Mouse (Mus musculus) intestine, embryonic 15.5 days (tissue): ENCODE data around the gene Rad50. TPM values are rescaled to one million over a fixed set of nuclear protein-coding genes. Genes with fewer than 3 reads are reported as not detected.

Experiments
- ATAC-seq: fragments of 200-750 bp; cut with Nextera tagmentation; 2 replicates; pipeline ENCODE4 v1.8.0; 2017; ENCODE audit warnings: moderate TSS enrichment, moderate library complexity
- H3K27ac ChIP-seq: fragments of 300-500 bp; sonication (generic); 2 replicates; pipeline ENCODE4 v1.5.1; 2015; ENCODE audit warnings: mild to moderate bottlenecking, inconsistent platforms
- H3K27me3 ChIP-seq: fragments of 300-500 bp; sonication (generic); replicated peaks from 2 replicates; pipeline ENCODE4 v1.6.1; 2015; ENCODE audit warnings: inconsistent platforms
- H3K36me3 ChIP-seq: fragments of 300-500 bp; sonication (generic); 2 replicates; pipeline ENCODE4 v1.6.1; 2015; ENCODE audit warnings: inconsistent platforms
- H3K4me1 ChIP-seq: fragments of 300-500 bp; sonication (generic); replicated peaks from 2 replicates; pipeline ENCODE4 v1.6.1; 2015; ENCODE audit warnings: inconsistent platforms
- H3K4me2 ChIP-seq: fragments of 300-500 bp; sonication (generic); replicated peaks from 2 replicates; pipeline ENCODE4 v1.6.1; 2015; ENCODE audit warnings: mild to moderate bottlenecking, inconsistent platforms
- H3K4me3 ChIP-seq: fragments of 300-500 bp; sonication (generic); replicated peaks from 2 replicates; pipeline ENCODE4 v1.5.1; 2015; ENCODE audit warnings: inconsistent platforms
- H3K9ac ChIP-seq: fragments of 300-500 bp; sonication (generic); 2 replicates; pipeline ENCODE4 v1.6.1; 2015; ENCODE audit warnings: inconsistent platforms
- H3K9me3 ChIP-seq: fragments of 300-500 bp; sonication (generic); 2 replicates; pipeline ENCODE4 v1.6.1; 2016; ENCODE audit warnings: inconsistent platforms
- WGBS: fragments of 180-500 bp; shearing (Covaris S2); methylation state at CpG from one replicate; pipeline ENCODE4 v1.1.7; 2015; 5-methylcytosine and 5-hydroxymethylcytosine counted together
- polyA plus RNA-seq: library from polyadenylated mRNA; unstranded; fragments of >200 nt; fragmentation: Nextera tagmentation; extraction: Ambion mirVana; gene quantifications from 2 replicates; pipeline ENCODE4 v1.2.1, GENCODE M21; 2015

Gene Rad50
- polyA plus RNA-seq, 1 experiment from 2014 or later = 35.4 TPM

DNA sequence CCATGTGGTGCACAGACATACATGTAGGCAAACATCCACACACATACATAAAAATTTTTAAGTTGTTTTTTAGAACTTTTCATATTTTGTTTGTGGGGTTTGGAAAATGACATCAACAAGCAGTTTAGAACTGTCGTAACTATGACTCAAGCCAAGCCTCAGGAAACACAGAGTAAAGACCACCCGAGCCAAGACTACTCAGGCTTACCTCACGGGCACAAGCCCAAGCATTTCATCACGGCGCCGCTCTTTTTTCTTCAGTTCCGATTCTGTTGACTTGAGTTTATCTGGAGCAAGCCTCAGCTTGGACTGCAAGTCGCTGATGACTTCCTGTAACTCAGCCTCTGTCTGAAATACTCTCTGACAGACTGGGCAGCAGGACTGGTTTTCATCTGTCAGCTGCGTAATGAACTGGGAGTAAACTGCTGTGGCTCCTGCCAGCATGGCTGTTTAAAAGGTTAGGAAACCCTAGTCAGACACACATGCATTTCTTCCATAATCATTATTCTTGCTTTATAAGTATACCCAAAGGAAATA, 24.1 kb downstream of the Rad50 start:
- no peak overlapping the region for H3K27ac ChIP-seq
- H3K27me3 ChIP-seq = no peaks in the 10 kb centered on the region
- H3K4me3 ChIP-seq = no peak overlapping the region
- no peaks in the 10 kb centered on the region for H3K4me1 ChIP-seq
- H3K4me2 ChIP-seq = no peak overlapping the region
- H3K9ac ChIP-seq = no peak overlapping the region
- 81% methylated on average over 9 of the region's 9 CpGs for WGBS
- no peaks in the 10 kb centered on the region for H3K9me3 ChIP-seq
- 0 out of 2 replicates have a peak, but pooled peaks cover 7% of the 10 kb centered on the region for H3K36me3 ChIP-seq
- no peak for ATAC-seq

DNA sequence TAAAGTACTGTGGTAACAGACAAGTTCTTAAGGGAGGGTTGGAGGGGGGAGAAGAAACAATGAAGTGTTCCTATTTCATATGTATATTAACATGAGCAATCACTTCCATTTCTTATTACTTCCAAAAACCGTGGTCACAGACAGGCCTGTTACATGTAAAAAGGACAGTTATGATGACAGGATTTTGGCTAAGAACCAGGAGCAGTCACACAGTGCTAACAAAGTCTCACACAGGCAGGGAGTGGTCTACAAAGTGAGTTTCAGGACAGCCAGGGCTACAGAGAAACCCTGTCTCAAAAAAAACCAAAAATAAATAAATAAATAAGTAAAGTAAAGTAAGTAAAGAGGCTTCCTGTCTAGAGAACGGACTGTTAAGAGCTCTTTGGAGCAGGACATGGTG, 24.9 kb downstream of the Rad50 start:
- WGBS = 65% methylated on average over 2 of the region's 2 CpGs
- Histone ChIP-seq H3K27me3 (no peaks in the 10 kb centered on the region), H3K4me2 (no peak overlapping the region), H3K4me3 (no peak overlapping the region), H3K9ac (no peak overlapping the region), H3K27ac (no peak overlapping the region), H3K4me1 (no peaks in the 10 kb centered on the region), H3K36me3 (0 out of 2 replicates have a peak, but pooled peaks cover 7% of the 10 kb centered on the region), H3K9me3 (no peaks in the 10 kb centered on the region)
- ATAC-seq = no peak

DNA sequence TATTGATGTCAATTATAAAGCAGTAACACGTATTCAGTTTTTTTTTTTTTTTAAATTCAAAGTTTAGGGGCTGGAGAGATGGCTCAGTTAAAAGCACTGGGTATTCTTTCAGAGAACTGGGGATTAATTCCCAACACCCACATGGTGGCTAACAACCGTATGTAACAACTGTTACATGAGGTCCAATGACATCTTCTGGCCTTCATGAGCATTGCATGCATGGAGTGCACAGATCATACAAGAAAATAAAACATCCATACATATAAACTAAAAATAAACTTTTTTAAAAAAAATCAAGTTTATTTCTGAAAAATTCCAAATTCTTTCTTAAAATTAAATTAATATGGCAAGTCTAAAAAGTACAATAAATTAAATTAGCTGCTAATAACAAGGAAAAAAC, 25.4 kb downstream of the Rad50 start:
- H3K4me3 ChIP-seq = no peak overlapping the region

DNA sequence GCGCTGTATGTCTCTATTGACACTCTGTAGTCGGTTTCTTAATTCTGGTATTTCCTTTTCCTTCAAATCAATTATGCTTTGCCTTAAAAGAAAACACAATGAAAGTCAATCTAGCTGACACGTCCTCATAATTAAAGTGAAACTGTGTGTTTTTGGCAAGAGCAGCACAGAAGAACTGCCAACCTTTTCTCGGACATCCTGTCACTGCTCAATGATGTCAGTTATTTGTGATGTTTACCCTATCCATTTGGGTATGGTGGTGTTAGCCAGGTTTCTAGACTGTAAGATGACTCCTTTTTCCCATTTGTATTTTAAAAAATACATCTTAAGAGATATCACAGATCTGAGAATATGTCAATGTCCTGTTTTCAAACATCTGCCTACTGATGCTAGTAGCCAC, 27.0 kb downstream of the Rad50 start:
- no peak overlapping the region for H3K9ac ChIP-seq
- 83% methylated on average over 4 of the region's 4 CpGs for WGBS
- no peaks in the 10 kb centered on the region for H3K4me1 ChIP-seq
- H3K4me3 ChIP-seq = no peak overlapping the region
- no peak overlapping the region for H3K4me2 ChIP-seq
- ATAC-seq = no peak
- H3K27me3 ChIP-seq = no peaks in the 10 kb centered on the region
- no peak overlapping the region for H3K27ac ChIP-seq
- 0 out of 2 replicates have a peak, but pooled peaks cover 17% of the 10 kb centered on the region for H3K36me3 ChIP-seq
- H3K9me3 ChIP-seq = no peaks in the 10 kb centered on the region

More for the DNA sequence above, 25.4 kb downstream of the Rad50 start:
- 95% methylated on average over 2 of the region's 2 CpGs for WGBS
- H3K27me3 ChIP-seq = no peaks in the 10 kb centered on the region
- no peaks in the 10 kb centered on the region for H3K4me1 ChIP-seq
- H3K4me2 ChIP-seq = no peak overlapping the region
- H3K36me3 ChIP-seq = 0 out of 2 replicates have a peak, but pooled peaks cover 9% of the 10 kb centered on the region
- H3K9ac ChIP-seq = no peak overlapping the region
- no peak for ATAC-seq
- no peak overlapping the region for H3K27ac ChIP-seq
- no peaks in the 10 kb centered on the region for H3K9me3 ChIP-seq

DNA sequence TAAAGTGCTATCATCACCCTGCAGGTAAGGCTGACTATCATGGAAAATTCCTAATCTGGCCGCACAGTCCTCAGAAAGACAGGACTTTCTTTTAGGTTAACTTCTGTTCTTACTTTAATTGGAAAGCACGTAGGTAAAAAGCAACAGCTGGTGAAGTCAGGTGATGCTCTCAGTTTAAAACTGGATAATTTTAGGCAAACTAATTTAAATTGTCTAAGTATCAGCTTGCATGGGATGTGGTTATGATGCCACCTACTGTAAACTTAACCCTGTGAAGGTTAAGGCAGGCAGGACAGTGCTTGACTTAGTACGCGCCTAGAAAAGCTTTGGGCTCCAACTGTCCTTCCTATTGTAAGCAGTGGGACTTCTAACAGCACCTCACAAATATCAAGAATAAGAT, 35.7 kb downstream of the Rad50 start:
- H3K4me3 ChIP-seq = no peak overlapping the region
- H3K4me1 ChIP-seq = no peaks in the 10 kb centered on the region
- H3K9ac ChIP-seq = no peak overlapping the region
- ATAC-seq = no peak
- H3K27me3 ChIP-seq = no peaks in the 10 kb centered on the region
- 0 out of 2 replicates have a peak, but pooled peaks cover 16% of the 10 kb centered on the region for H3K36me3 ChIP-seq
- no peak overlapping the region for H3K27ac ChIP-seq
- no peaks in the 10 kb centered on the region for H3K9me3 ChIP-seq
- H3K4me2 ChIP-seq = no peak overlapping the region
- WGBS = 96% methylated on average over 4 of the region's 4 CpGs

DNA sequence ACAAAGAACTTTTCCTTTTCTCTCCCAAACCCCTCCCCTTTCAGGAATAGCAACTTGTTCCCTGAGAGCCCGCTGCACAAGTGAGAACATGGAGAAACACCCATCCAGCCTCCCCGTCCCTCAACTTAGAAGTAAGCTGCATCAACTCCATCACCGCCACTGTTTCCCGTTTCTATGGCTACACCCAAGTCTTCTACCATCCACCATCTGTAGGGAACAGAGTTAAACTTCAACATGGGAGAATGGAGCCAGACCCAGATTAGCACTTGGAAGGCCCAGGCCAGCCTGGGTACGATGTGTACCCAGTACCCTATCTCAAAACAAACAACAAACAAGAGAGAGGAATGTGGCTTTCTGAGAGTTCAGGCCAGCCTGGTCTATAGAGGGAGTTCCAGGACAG, 43.0 kb downstream of the Rad50 start:
- Histone ChIP-seq H3K9me3 (no peaks in the 10 kb centered on the region), H3K36me3 (peaks cover 6% of the 10 kb centered on the region), H3K4me1 (0 out of 2 replicates have a peak, but pooled peaks cover 2% of the 10 kb centered on the region), H3K4me2 (no peak overlapping the region), H3K4me3 (no peak overlapping the region), H3K9ac (no peak overlapping the region), H3K27me3 (no peaks in the 10 kb centered on the region), H3K27ac (no peak overlapping the region)
- ATAC-seq = no peak
- WGBS = 78% methylated on average over 5 of the region's 5 CpGs

DNA sequence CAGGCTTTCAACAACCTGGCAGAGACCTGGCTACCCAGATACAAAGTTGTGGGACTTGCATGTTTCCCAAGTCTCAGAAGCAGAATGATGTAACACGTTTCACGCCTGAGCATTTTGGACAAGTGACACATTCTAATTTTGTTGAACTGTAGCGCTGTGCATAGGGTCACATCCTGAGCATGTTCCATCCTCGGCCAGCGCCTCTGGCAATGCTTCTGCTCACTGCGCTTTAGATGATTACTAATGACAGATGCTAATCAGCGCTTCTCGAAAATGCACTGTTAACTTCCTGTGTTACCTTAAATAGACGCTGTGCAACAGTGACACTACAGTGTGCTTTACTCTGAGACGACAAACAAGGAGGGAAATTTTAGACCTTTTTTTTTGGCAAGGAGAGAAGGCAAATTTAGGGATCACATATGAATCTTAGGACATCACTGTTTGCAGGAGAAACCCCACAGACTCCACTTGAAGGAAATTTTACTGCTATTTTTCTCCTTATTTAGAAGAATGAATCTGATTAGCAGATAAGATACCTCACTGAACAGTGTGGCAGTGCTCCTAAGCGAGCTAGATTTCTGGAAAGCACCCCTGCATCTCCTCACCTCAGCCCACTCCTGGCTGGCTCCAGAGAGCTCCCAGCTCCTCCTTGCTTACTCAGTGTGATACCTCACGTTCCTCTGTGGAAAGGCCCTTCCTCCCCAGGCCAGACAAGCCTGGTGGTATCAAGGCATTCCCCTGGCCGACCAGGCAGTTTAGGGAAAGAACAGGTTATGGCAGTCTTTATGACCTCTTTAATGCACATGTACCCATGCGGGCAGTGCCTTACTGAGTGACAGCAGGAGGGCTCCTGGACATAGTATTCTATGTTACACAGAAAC, 44.1 kb downstream of the Rad50 start:
- H3K36me3 ChIP-seq = peaks cover 6% of the 10 kb centered on the region
- no peak overlapping the region for H3K4me3 ChIP-seq
- no peak for ATAC-seq
- no peak overlapping the region for H3K4me2 ChIP-seq
- no peaks in the 10 kb centered on the region for H3K27me3 ChIP-seq
- no peaks in the 10 kb centered on the region for H3K9me3 ChIP-seq
- H3K4me1 ChIP-seq = 0 out of 2 replicates have a peak, but pooled peaks cover 2% of the 10 kb centered on the region
- H3K27ac ChIP-seq = no peak overlapping the region
- H3K9ac ChIP-seq = no peak overlapping the region
- 68% methylated on average over 14 of the region's 14 CpGs for WGBS

DNA sequence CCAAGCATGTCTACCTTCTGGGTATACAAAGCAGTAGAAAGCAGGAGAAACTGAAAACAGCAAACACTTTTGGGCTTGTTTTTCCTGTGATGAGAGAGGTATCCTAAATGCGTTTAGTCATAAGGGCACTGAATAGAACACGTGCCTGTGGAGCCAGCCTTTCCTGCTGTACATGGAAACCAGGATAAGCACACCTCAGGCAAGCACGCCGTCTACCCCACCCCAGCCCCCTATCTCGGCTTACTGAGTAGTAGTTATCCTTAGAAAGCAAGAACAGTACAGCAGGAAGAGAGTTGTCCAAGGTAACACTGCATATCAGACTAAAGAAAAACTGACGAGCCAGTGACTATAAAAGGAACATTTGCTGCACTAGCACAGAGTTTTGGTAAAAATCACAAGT, 49.3 kb downstream of the Rad50 start:
- Histone ChIP-seq H3K9ac (no peak overlapping the region), H3K36me3 (peaks cover 6% of the 10 kb centered on the region; the same call in 1 of the 2 replicates), H3K4me1 (no peaks in the 10 kb centered on the region), H3K27me3 (no peaks in the 10 kb centered on the region), H3K4me2 (no peak overlapping the region), H3K27ac (no peak overlapping the region), H3K9me3 (no peaks in the 10 kb centered on the region), H3K4me3 (no peak overlapping the region)
- no peak for ATAC-seq
- WGBS = 87% methylated on average over 6 of the region's 6 CpGs

DNA sequence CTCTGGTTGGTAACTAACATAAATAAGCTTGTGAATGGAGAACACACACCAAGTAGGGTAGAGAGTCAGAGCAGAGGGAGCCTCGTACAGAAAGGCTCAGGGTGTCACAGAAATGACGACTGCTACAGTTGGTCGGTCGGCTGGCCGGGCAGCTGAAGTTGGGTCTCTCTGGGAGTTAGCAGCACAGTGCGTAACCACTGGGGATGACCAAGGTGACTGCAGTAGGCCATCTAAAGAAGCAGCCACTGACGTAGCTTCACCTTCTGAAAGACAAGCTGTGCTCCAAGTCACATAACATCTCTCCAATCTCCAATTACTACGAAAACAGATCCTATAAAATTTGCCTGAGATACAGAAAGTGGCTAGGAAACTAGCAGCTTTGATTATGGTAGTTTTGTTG, 49.7 kb downstream of the Rad50 start:
- no peaks in the 10 kb centered on the region for H3K9me3 ChIP-seq
- H3K27ac ChIP-seq = no peak overlapping the region
- ATAC-seq = no peak

DNA sequence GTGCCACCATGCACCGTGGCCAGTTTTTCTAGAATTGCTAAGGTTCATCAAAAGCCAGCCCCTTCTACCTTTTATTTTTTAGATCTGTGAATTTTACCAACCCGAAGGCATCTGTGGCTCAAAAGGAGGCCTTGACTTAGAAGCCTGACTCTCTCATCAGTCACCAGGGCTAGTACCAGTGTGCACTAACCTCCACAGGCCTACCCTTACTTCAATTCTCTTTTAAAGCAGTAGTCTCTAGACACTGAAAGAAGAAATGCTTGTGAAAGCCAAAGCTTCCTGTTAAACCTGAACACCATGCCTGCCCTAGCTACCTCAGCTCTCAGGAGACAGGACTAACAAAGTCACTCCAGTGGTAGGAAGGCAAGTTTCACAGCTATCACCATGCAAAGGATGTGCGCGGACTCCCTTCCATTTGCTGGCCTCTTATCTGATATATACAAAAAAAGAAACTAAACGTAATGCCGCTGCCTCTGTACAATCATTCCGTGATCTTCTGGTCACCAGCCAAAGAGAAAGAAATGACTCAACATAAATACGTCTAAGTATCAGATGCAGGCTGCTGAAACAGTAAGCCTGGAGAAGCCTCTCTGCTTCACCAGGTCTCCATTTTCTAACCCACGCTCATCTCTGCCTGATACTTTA, 50.4 kb downstream of the Rad50 start:
- Histone ChIP-seq H3K36me3 (peaks cover 9% of the 10 kb centered on the region; the same call in 1 of the 2 replicates), H3K27me3 (no peaks in the 10 kb centered on the region), H3K4me3 (no peak overlapping the region), H3K4me2 (no peak overlapping the region), H3K9ac (no peak overlapping the region), H3K9me3 (no peaks in the 10 kb centered on the region), H3K27ac (no peak overlapping the region), H3K4me1 (no peaks in the 10 kb centered on the region)
- 77% methylated on average over 9 of the region's 9 CpGs for WGBS
- ATAC-seq = no peak

More for the DNA sequence above, 49.7 kb downstream of the Rad50 start:
- Histone ChIP-seq H3K9ac (no peak overlapping the region), H3K36me3 (peaks cover 6% of the 10 kb centered on the region; the same call in 1 of the 2 replicates), H3K27me3 (no peaks in the 10 kb centered on the region), H3K4me3 (no peak overlapping the region), H3K4me1 (no peaks in the 10 kb centered on the region), H3K4me2 (no peak overlapping the region)
- 86% methylated on average over 8 of the region's 8 CpGs for WGBS

DNA sequence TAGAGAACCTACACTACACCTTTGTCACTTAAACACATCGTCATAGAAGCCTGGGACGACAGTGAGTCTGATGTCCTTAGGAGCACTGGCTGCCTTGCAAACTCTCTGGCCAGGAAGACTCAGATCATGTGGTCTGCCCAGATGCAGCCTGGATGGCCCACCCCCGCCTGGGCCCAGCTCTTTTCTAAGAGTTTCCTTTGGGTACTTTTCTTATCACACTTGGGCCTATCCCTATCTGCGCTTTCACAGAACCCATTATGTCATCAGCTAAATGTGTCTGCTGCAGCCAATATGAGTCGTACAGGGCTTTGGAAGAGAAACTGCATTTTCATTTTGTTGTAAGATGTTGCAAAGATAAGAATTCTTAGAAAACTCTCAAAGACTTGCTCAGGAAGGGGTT, 52.1 kb downstream of the Rad50 start:
- no peak for ATAC-seq
- no peak overlapping the region for H3K27ac ChIP-seq
- no peaks in the 10 kb centered on the region for H3K4me1 ChIP-seq
- WGBS = 78% methylated on average over 5 of the region's 5 CpGs
- H3K4me3 ChIP-seq = no peak overlapping the region
- H3K9ac ChIP-seq = no peak overlapping the region
- H3K36me3 ChIP-seq = peaks cover 10% of the 10 kb centered on the region; the same call in 1 of the 2 replicates
- H3K4me2 ChIP-seq = no peak overlapping the region
- no peaks in the 10 kb centered on the region for H3K9me3 ChIP-seq
- H3K27me3 ChIP-seq = no peaks in the 10 kb centered on the region

DNA sequence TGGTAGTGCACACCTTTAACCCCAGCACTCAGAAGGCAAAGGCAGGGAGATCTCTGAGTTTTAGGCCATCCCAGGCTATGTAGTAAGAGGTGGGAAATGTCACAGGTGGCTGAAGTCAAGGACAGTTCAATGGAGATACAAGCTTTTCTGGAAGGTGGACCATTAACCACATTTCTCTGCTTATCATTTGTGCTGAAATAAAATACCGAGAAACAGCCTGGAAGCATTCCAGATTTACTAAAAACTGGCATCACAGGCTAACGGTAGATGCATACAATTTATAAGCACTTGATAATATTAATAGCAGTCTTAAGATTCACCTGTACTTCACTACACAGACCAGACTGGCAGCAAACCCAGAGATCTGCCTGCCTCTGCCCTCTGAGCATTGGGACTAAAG, 54.7 kb downstream of the Rad50 start:
- Histone ChIP-seq H3K36me3 (peaks cover 10% of the 10 kb centered on the region; the same call in 1 of the 2 replicates), H3K9ac (no peak overlapping the region), H3K9me3 (no peaks in the 10 kb centered on the region), H3K4me1 (no peaks in the 10 kb centered on the region), H3K27me3 (no peaks in the 10 kb centered on the region), H3K4me2 (no peak overlapping the region), H3K4me3 (no peak overlapping the region), H3K27ac (no peak overlapping the region)
- 88% methylated on average over 2 of the region's 2 CpGs for WGBS
- ATAC-seq = no peak
